ENCODE assay signal across 21 mouse cellular contexts in genomic region chr4:119566322-119566835, GRCm38 (mm10). TPM values are rescaled to one million over a fixed set of nuclear protein-coding genes. Genes with fewer than 3 reads are reported as not detected.
A peak's percentile ranks its signal among the peaks of the same experiment; 100 is the strongest.
DNase-seq lines count a peak whose midpoint lies in the region; ATAC-seq and TF ChIP-seq lines count a peak whose summit lies in the region.
"Had no signal": no experiment of that assay in that cellular context is flagged by ENCODE, and none has a peak within 500 bp of the region (broad histone marks: within the 10 kb centered on the region; RNA-seq: fewer than 3 reads in every experiment).

No protein-coding gene starts in this region.

- H3K27ac ChIP-seq in heart, embryonic 11.5 days (ENCODE audit: low read depth, low read length): peak overlapping the region; percentile 73
- H3K27ac ChIP-seq in hindbrain, embryonic 14.5 days: no peak overlapping the region
- H3K27ac ChIP-seq in hindbrain, embryonic 11.5 days (ENCODE audit: low read depth, low read length): no peak overlapping the region
- peak overlapping the region; percentile 47; the same call in 1 of the 2 replicates for H3K27ac ChIP-seq in thymus, adult 2 months (ENCODE audit: control insufficient read depth, insufficient read depth, low read length)
- H3K27ac ChIP-seq: forebrain, embryonic 10.5 days; hindbrain, embryonic 12.5 days; limb, embryonic 15.5 days; liver, embryonic 15.5 days; neural tube, embryonic 12.5 days had no signal

- H3K4me1 ChIP-seq in heart, embryonic 11.5 days (ENCODE audit: control insufficient read depth, insufficient read depth, low read length): peaks cover 10% of the 10 kb centered on the region
- H3K4me1 ChIP-seq in hindbrain, embryonic 14.5 days (replicated peaks; ENCODE audit: control insufficient read depth, insufficient read depth, low read length): no peaks in the 10 kb centered on the region
- H3K4me1 ChIP-seq in hindbrain, embryonic 11.5 days (replicated peaks; ENCODE audit: control insufficient read depth, insufficient read depth, low read length): no peaks in the 10 kb centered on the region
- H3K4me1 ChIP-seq in thymus, adult 2 months (replicated peaks; ENCODE audit: control insufficient read depth, insufficient read depth, low read length): no peaks in the 10 kb centered on the region
- H3K4me1 ChIP-seq: forebrain, embryonic 10.5 days; hindbrain, embryonic 12.5 days; limb, embryonic 15.5 days; liver, embryonic 15.5 days; neural tube, embryonic 12.5 days had no signal

- no peak for TF ChIP-seq POLR2A in thymus, adult 2 months (IDR thresholded peaks at IDR 0.05; ENCODE audit: control insufficient read depth, extremely low read depth, insufficient read depth, low read length, poor library complexity)

- no peak for TF ChIP-seq CTCF in thymus, adult 2 months (IDR thresholded peaks at IDR 0.05; ENCODE audit: borderline replicate concordance, control insufficient read depth, extremely low read depth, insufficient read depth, low read length, poor library complexity)

- peaks cover 5% of the 10 kb centered on the region; the same call in 1 of the 2 replicates for H3K36me3 ChIP-seq in heart, embryonic 11.5 days (ENCODE audit: control insufficient read depth, insufficient read depth, low read length)
- H3K36me3 ChIP-seq in hindbrain, embryonic 14.5 days (replicated peaks; ENCODE audit: control insufficient read depth, insufficient read depth): no peaks in the 10 kb centered on the region
- no peaks in the 10 kb centered on the region for H3K36me3 ChIP-seq in hindbrain, embryonic 11.5 days (ENCODE audit: control insufficient read depth, insufficient read depth, low read length)
- no peaks in the 10 kb centered on the region; the same call in 1 of the 2 replicates for H3K36me3 ChIP-seq in thymus, adult 2 months (ENCODE audit: control insufficient read depth, insufficient read depth, low read length)
- H3K36me3 ChIP-seq: neural tube, embryonic 12.5 days had no signal

- H3K27me3 ChIP-seq in heart, embryonic 11.5 days (ENCODE audit: control insufficient read depth, insufficient read depth, low read length): no peaks in the 10 kb centered on the region
- H3K27me3 ChIP-seq in hindbrain, embryonic 14.5 days (ENCODE audit: control insufficient read depth, insufficient read depth, low read length): no peaks in the 10 kb centered on the region
- H3K27me3 ChIP-seq in hindbrain, embryonic 11.5 days (ENCODE audit: control insufficient read depth, insufficient read depth, low read length): no peaks in the 10 kb centered on the region
- no peaks in the 10 kb centered on the region for H3K27me3 ChIP-seq in thymus, adult 2 months (ENCODE audit: control insufficient read depth, insufficient read depth, low read length)
- H3K27me3 ChIP-seq: hindbrain, embryonic 12.5 days; limb, embryonic 15.5 days; liver, embryonic 15.5 days; neural tube, embryonic 12.5 days had no signal

- peaks cover 3% of the 10 kb centered on the region; the same call in 1 of the 2 replicates for H3K9me3 ChIP-seq in heart, embryonic 11.5 days (replicated peaks; ENCODE audit: control insufficient read depth, low read length)
- no peaks in the 10 kb centered on the region for H3K9me3 ChIP-seq in hindbrain, embryonic 14.5 days (ENCODE audit: control insufficient read depth, low read length)
- H3K9me3 ChIP-seq in hindbrain, embryonic 11.5 days (ENCODE audit: control insufficient read depth, low read length): no peaks in the 10 kb centered on the region
- H3K9me3 ChIP-seq: hindbrain, embryonic 12.5 days; neural tube, embryonic 12.5 days had no signal

- no peak overlapping the region for H3K9ac ChIP-seq in heart, embryonic 11.5 days (ENCODE audit: low read depth, low read length)
- no peak overlapping the region for H3K9ac ChIP-seq in hindbrain, embryonic 14.5 days
- no peak overlapping the region for H3K9ac ChIP-seq in hindbrain, embryonic 11.5 days (ENCODE audit: low read depth, low read length)
- H3K9ac ChIP-seq: hindbrain, embryonic 12.5 days; limb, embryonic 15.5 days; liver, embryonic 15.5 days; neural tube, embryonic 12.5 days had no signal

- DNase-seq in cerebellum, adult 9-11 months: peak; percentile 14
- DNase-seq in cerebellum, postnatal 25 days: no peak
- DNase-seq in heart, adult 11 months: no peak
- DNase-seq in hindbrain, embryonic 14.5 days (ENCODE audit: low spot score): peak; percentile 27
- no peak for DNase-seq in hindbrain, embryonic 11.5 days (ENCODE audit: low spot score)
- DNase-seq in thymus, adult 2 months: no peak
- DNase-seq in thymus, postnatal 0 days (ENCODE audit: low spot score): no peak
- DNase-seq: adrenal gland, postnatal 14 days; embryo, embryonic 11 days; gastrocnemius, postnatal 36 days; kidney, adult 8-10 months; kidney, postnatal 25 days; lung, postnatal 4 days; right cerebral cortex, postnatal 4 days had no signal

- WGBS in heart, embryonic 11.5 days (ENCODE audit: insufficient replicate concordance): 54% methylated on average over 4 of the region's 4 CpGs
- WGBS in hindbrain, embryonic 14.5 days: 79% methylated on average over 4 of the region's 4 CpGs
- 85% methylated on average over 4 of the region's 4 CpGs for WGBS in hindbrain, embryonic 11.5 days
- 93% methylated on average over 4 of the region's 4 CpGs for WGBS in thymus, adult 2 months

- ATAC-seq in heart, embryonic 11.5 days (replicated peaks; ENCODE audit: insufficient number of reproducible peaks, low FRiP score, low TSS enrichment): peak; percentile 61; the same call in 1 of the 2 replicates
- ATAC-seq in hindbrain, embryonic 14.5 days (ENCODE audit: low FRiP score): no peak
- no peak for ATAC-seq in hindbrain, embryonic 11.5 days (ENCODE audit: low FRiP score)
- ATAC-seq: activated CD4-positive, CD25-positive, alpha-beta regulatory T cell, adult 4 months had no signal

- H3K4me2 ChIP-seq in heart, embryonic 11.5 days: no peak overlapping the region
- no peak overlapping the region for H3K4me2 ChIP-seq in hindbrain, embryonic 14.5 days (replicated peaks)
- no peak overlapping the region for H3K4me2 ChIP-seq in hindbrain, embryonic 11.5 days (replicated peaks; ENCODE audit: low read depth, low read length)
- H3K4me2 ChIP-seq: hindbrain, embryonic 12.5 days; limb, embryonic 15.5 days; liver, embryonic 15.5 days; neural tube, embryonic 12.5 days had no signal

- H3K4me3 ChIP-seq in heart, embryonic 11.5 days (ENCODE audit: low read depth, low read length): no peak overlapping the region
- no peak overlapping the region for H3K4me3 ChIP-seq in hindbrain, embryonic 14.5 days (replicated peaks; ENCODE audit: low read length)
- no peak overlapping the region for H3K4me3 ChIP-seq in hindbrain, embryonic 11.5 days (ENCODE audit: low read depth, low read length)
- no peak overlapping the region for H3K4me3 ChIP-seq in thymus, adult 2 months (ENCODE audit: control insufficient read depth, insufficient read depth, low read length)
- H3K4me3 ChIP-seq: forebrain, embryonic 10.5 days; hindbrain, embryonic 12.5 days; limb, embryonic 15.5 days; liver, embryonic 15.5 days; neural tube, embryonic 12.5 days had no signal

RNA-seq across cellular contexts. Expression of gene Frg2f1, which starts 27.1 kb away (rescaled TPM):
- polyA plus RNA-seq in heart, embryonic 11.5 days (2014; fragmentation: Nextera tagmentation; extraction: Ambion mirVana): 3.0 and 4.2 TPM in 2 replicates
- 9.2 and 10.5 TPM in 2 replicates for polyA plus RNA-seq in hindbrain, embryonic 14.5 days (2014; fragmentation: Nextera tagmentation; extraction: Ambion mirVana)
- 2.8 and 4.5 TPM in 2 replicates for polyA plus RNA-seq in hindbrain, embryonic 11.5 days (2014; fragmentation: Nextera tagmentation; extraction: Ambion mirVana)
- polyA plus RNA-seq in thymus, adult 2 months (2012; rRNA removed): 4.4 and 7.1 TPM in 2 replicates
- 3.1 and 4.2 TPM in 2 replicates for polyA plus RNA-seq in thymus, postnatal 0 days (2015; fragmentation: Nextera tagmentation; extraction: Ambion mirVana)

RNA-seq across cellular contexts. Expression of gene Foxj3, which starts 29.6 kb away (rescaled TPM):
- polyA plus RNA-seq in heart, embryonic 11.5 days (2014; fragmentation: Nextera tagmentation; extraction: Ambion mirVana): 19.3 and 25.6 TPM in 2 replicates
- 30.0 and 36.4 TPM in 2 replicates for polyA plus RNA-seq in hindbrain, embryonic 14.5 days (2014; fragmentation: Nextera tagmentation; extraction: Ambion mirVana)
- 20.2 and 23.4 TPM in 2 replicates for polyA plus RNA-seq in hindbrain, embryonic 11.5 days (2014; fragmentation: Nextera tagmentation; extraction: Ambion mirVana)
- polyA plus RNA-seq in thymus, adult 2 months (2012; rRNA removed): 27.2 and 31.2 TPM in 2 replicates
- 11.4 and 13.5 TPM in 2 replicates for polyA plus RNA-seq in thymus, postnatal 0 days (2015; fragmentation: Nextera tagmentation; extraction: Ambion mirVana)

Comparison
In these comparisons a context has a peak if more than half of its experiments do, and no peak if none do; other contexts are left out.
1. DNase-seq: peak in cerebellum, adult 9-11 months (single experiment) and hindbrain, embryonic 14.5 days (single experiment); none in cerebellum, postnatal 25 days (0 of 2), heart, adult 11 months (single experiment), hindbrain, embryonic 11.5 days (single experiment), thymus, adult 2 months (single experiment) and thymus, postnatal 0 days (single experiment).
2. H3K27ac ChIP-seq: peak in heart, embryonic 11.5 days (single experiment) and thymus, adult 2 months (single experiment); none in hindbrain, embryonic 14.5 days (single experiment) and hindbrain, embryonic 11.5 days (single experiment).